Mouse (Mus musculus): Measurements from ENCODE around the gene Dmac1.
"Not testable (repeated sequence)": the region's sequence is repeated elsewhere in the genome, so short reads cannot be mapped to it uniquely, and the experiment has no call there.

Gene Dmac1

GRCm38 (mm10) chr4:75278197-75279175, at the start of gene Dmac1:
Gene Dmac1 (minus strand): TSS chr4:75278305.
- peak; percentile 95 for DNase-seq (ENCODE audit: low read depth, low spot score)

- DNase-seq (ENCODE audit: low read depth, low spot score) = peak; percentile 22
Observed at GRCm38 (mm10) chr4:75315431-75315830, 37.3 kb upstream of the Dmac1 start.

- DNase-seq (ENCODE audit: low read depth, low spot score) = no peak
Observed at GRCm38 (mm10) chr4:75315007-75315406, 36.9 kb upstream of the Dmac1 start.

GRCm38 (mm10) chr4:75311918-75312317, 33.8 kb upstream of the Dmac1 start:
- no peak for DNase-seq (ENCODE audit: low read depth, low spot score)

GRCm38 (mm10) chr4:75311305-75311704, 33.2 kb upstream of the Dmac1 start:
- no peak for DNase-seq (ENCODE audit: low read depth, low spot score)

- DNase-seq (ENCODE audit: low read depth, low spot score) = no peak
Observed at GRCm38 (mm10) chr4:75300205-75300972, 22.3 kb upstream of the Dmac1 start.

GRCm38 (mm10) chr4:75292315-75292714, 14.2 kb upstream of the Dmac1 start:
- DNase-seq (ENCODE audit: low read depth, low spot score) = no peak

- no peak for DNase-seq (ENCODE audit: low read depth, low spot score)
Observed at GRCm38 (mm10) chr4:75291142-75291541, 13.0 kb upstream of the Dmac1 start.

GRCm38 (mm10) chr4:75277467-75278196, 473 bp downstream of the Dmac1 start:
- no peak for DNase-seq (ENCODE audit: low read depth, low spot score)

GRCm38 (mm10) chr4:75275737-75276136, 2.4 kb downstream of the Dmac1 start:
- no peak for DNase-seq (ENCODE audit: low read depth, low spot score)

- peak; percentile 73 for DNase-seq (ENCODE audit: low read depth, low spot score)
Observed at GRCm38 (mm10) chr4:75267866-75268265, 10.2 kb downstream of the Dmac1 start.

GRCm38 (mm10) chr4:75266773-75267550, 11.1 kb downstream of the Dmac1 start:
- DNase-seq (ENCODE audit: low read depth, low spot score) = no peak

- DNase-seq (ENCODE audit: low read depth, low spot score) = no peak
Observed at GRCm38 (mm10) chr4:75264219-75264618, 13.9 kb downstream of the Dmac1 start.

- peak; percentile 63 for DNase-seq (ENCODE audit: low read depth, low spot score)
Observed at GRCm38 (mm10) chr4:75263556-75264129, 14.5 kb downstream of the Dmac1 start.

- peak; percentile 91 for DNase-seq (ENCODE audit: low read depth, low spot score)
Observed at GRCm38 (mm10) chr4:75262423-75262822, 15.7 kb downstream of the Dmac1 start.

- DNase-seq (ENCODE audit: low read depth, low spot score) = no peak
Observed at GRCm38 (mm10) chr4:75260156-75260555, 17.9 kb downstream of the Dmac1 start.

GRCm38 (mm10) chr4:75259447-75259846, 18.7 kb downstream of the Dmac1 start:
- DNase-seq (ENCODE audit: low read depth, low spot score) = peak; percentile 63

- DNase-seq (ENCODE audit: low read depth, low spot score) = not testable (repeated sequence)
Observed at GRCm38 (mm10) chr4:75234602-75235001, 43.5 kb downstream of the Dmac1 start.
